Mouse (Mus musculus): ENCODE results near the gene Prrt4. TPM values are rescaled to one million over a fixed set of nuclear protein-coding genes. Genes with fewer than 3 reads are reported as not detected.

Prrt4 gene
- polyA plus RNA-seq, 1 experiment from 2014 or later, result 0.30 TPM

DNA sequence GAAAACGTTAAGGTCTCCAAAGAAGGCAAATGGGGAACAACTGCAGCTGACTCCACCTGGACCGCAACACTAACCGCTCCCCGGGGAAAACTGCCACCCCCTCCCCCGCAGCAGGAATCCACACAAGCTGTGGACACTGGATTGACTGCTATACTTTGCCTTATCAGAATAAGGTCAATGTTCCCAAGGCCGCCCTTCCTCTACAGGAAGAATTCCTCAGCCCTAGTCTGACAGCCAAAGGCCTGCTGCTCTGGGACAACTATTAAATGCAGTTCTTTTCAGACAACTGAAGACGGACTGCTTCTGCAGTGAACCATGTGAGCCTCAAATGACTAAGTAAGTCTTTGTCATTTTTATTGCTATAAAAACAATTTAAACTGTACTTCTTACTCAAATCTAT lies 32.7 kb downstream of the Prrt4 start:
- H3K4me2 ChIP-seq (replicated peaks; ENCODE audit: low read depth), result no peak overlapping the region
- H3K27ac ChIP-seq (replicated peaks), result no peak overlapping the region
- DNase-seq (ENCODE audit: low spot score), result peak; percentile 25
- no peak overlapping the region for H3K4me3 ChIP-seq (ENCODE audit: low read depth, low read length)
- no peaks in the 10 kb centered on the region for H3K4me1 ChIP-seq (replicated peaks; ENCODE audit: control insufficient read depth, insufficient read depth)
- 64% methylated on average over 7 of the region's 7 CpGs for WGBS
- H3K36me3 ChIP-seq (ENCODE audit: control insufficient read depth, insufficient read depth, low read length), result peaks cover 3% of the 10 kb centered on the region
- no peaks in the 10 kb centered on the region for H3K9me3 ChIP-seq (ENCODE audit: control insufficient read depth, low read length)
- no peak for ATAC-seq (ENCODE audit: low FRiP score, low TSS enrichment)
- H3K27me3 ChIP-seq (ENCODE audit: control insufficient read depth, insufficient read depth, low read length), result no peaks in the 10 kb centered on the region
- H3K9ac ChIP-seq (ENCODE audit: low read length), result no peak overlapping the region
- no peak for TF ChIP-seq CTCF (IDR thresholded peaks at IDR 0.05; ENCODE audit: low read depth)
- TF ChIP-seq EP300 (optimal IDR thresholded peaks at IDR 0.05), result no peak

DNA sequence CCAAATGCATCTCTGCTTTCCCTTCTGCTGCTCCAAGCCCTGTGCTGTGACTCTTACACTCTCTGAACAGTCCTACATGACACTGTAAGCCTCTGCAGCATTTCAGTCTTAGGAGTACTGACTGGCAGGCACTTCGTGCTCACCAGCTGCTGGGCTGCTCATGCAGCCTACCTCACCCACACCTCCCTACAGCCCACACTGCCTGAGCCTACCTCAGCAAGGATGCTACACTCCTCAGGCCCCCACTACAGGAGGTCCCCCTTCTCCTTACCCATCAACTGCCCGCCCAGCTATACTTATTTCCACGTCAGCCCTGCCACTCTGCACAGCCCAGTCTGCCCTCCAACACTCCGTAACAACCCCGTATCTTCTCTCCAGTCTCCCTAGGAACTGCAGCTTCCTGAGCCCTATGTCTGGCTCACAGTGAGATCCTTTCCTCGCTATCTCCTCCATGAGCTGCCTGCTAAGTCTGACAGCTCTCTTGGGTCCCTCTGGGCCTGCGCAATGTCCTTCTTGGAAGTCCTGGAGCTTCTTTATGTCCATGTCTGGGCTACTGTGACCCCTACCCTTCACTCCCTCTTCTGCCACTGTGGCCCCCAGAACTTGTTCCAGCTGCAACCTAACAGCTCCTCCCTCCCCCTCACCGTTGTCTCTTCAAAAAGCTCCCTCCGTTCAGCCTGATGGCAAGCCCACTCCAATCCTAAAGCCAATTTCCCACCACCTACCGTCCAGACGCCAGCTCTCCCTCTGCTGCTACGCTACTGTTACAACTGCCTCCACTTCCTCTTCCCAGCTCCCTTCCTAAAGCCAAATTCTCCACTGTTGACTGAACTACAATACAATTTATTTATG lies 33.7 kb downstream of the Prrt4 start:
- 69% methylated on average over 12 of the region's 12 CpGs for WGBS
- no peaks in the 10 kb centered on the region; the same call in 1 of the 2 replicates for H3K36me3 ChIP-seq (ENCODE audit: control insufficient read depth, insufficient read depth, low read length)
- 0 out of 2 replicates have a peak, but pooled peaks have one; percentile 18 for ATAC-seq (ENCODE audit: low FRiP score, low TSS enrichment)

DNA sequence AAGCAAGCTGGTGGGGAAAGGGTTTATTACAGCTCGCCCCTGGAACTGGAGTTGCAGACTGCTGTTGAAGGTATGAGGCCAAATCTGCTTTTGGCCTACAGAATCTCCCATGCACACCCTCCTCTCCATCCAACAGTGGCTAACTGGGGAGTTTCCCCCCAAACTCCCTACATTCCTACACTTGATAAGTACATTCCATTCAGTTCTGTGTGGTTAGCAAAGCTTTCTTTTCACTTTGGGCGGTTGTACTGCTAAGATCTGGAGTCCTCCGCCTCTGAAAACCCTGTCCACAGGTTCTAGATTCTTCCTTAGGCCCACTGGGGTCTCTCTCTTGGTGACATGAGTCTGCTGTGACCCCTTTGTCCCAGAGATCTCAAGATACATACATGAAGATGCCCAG lies 34.4 kb downstream of the Prrt4 start:
- H3K4me3 ChIP-seq (ENCODE audit: low read depth, low read length), result no peak overlapping the region
- H3K27ac ChIP-seq (replicated peaks), result no peak overlapping the region
- ATAC-seq (ENCODE audit: low FRiP score, low TSS enrichment) (no peak), DNase-seq (ENCODE audit: low spot score) (no peak)
- no peaks in the 10 kb centered on the region; the same call in 1 of the 2 replicates for H3K36me3 ChIP-seq (ENCODE audit: control insufficient read depth, insufficient read depth, low read length)
- H3K9ac ChIP-seq (ENCODE audit: low read length), result no peak overlapping the region
- no peaks in the 10 kb centered on the region for H3K4me1 ChIP-seq (replicated peaks; ENCODE audit: control insufficient read depth, insufficient read depth)
- no peak overlapping the region for H3K4me2 ChIP-seq (replicated peaks; ENCODE audit: low read depth)
- H3K27me3 ChIP-seq (ENCODE audit: control insufficient read depth, insufficient read depth, low read length), result no peaks in the 10 kb centered on the region
- no peaks in the 10 kb centered on the region for H3K9me3 ChIP-seq (ENCODE audit: control insufficient read depth, low read length)
- 83% methylated on average over 3 of the region's 3 CpGs for WGBS
- TF ChIP-seq CTCF (IDR thresholded peaks at IDR 0.05; ENCODE audit: low read depth), result no peak
- no peak for TF ChIP-seq EP300 (optimal IDR thresholded peaks at IDR 0.05)

More for the DNA sequence above, 33.7 kb downstream of the Prrt4 start:
- TF ChIP-seq CTCF (IDR thresholded peaks at IDR 0.05; ENCODE audit: low read depth) (no peak), EP300 (optimal IDR thresholded peaks at IDR 0.05) (no peak)
- DNase-seq (ENCODE audit: low spot score), result no peak
- H3K9ac ChIP-seq (ENCODE audit: low read length), result no peak overlapping the region
- H3K27me3 ChIP-seq (ENCODE audit: control insufficient read depth, insufficient read depth, low read length), result no peaks in the 10 kb centered on the region
- no peaks in the 10 kb centered on the region for H3K4me1 ChIP-seq (replicated peaks; ENCODE audit: control insufficient read depth, insufficient read depth)
- no peak overlapping the region for H3K4me2 ChIP-seq (replicated peaks; ENCODE audit: low read depth)
- H3K27ac ChIP-seq (replicated peaks), result no peak overlapping the region
- no peak overlapping the region for H3K4me3 ChIP-seq (ENCODE audit: low read depth, low read length)
- H3K9me3 ChIP-seq (ENCODE audit: control insufficient read depth, low read length), result no peaks in the 10 kb centered on the region

DNA sequence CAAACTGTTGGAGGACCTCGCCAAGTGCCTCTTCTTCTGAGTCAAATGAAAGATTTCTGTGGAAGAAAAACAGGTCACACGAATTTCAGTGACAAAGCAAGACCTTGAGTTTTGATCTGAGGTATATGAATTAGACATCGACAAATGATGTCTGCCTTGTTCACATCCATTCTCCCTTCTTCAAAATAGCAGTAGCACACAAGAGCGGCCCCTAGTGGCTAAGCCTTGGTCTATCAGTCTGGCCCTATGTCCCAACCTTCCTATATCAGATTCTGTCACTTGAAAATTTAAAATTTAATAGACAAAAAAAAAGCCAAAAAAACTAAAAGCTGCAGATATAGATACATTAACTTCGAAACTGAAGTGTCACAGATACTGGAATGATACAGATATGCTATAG lies 35.8 kb downstream of the Prrt4 start:
- ATAC-seq (ENCODE audit: low FRiP score, low TSS enrichment), result no peak
- Histone ChIP-seq H3K27ac (replicated peaks) (no peak overlapping the region), H3K36me3 (ENCODE audit: control insufficient read depth, insufficient read depth, low read length) (no peaks in the 10 kb centered on the region; the same call in 1 of the 2 replicates), H3K27me3 (ENCODE audit: control insufficient read depth, insufficient read depth, low read length) (no peaks in the 10 kb centered on the region), H3K4me3 (ENCODE audit: low read depth, low read length) (no peak overlapping the region), H3K4me2 (replicated peaks; ENCODE audit: low read depth) (no peak overlapping the region), H3K4me1 (replicated peaks; ENCODE audit: control insufficient read depth, insufficient read depth) (no peaks in the 10 kb centered on the region), H3K9ac (ENCODE audit: low read length) (no peak overlapping the region), H3K9me3 (ENCODE audit: control insufficient read depth, low read length) (no peaks in the 10 kb centered on the region)
- TF ChIP-seq CTCF (IDR thresholded peaks at IDR 0.05; ENCODE audit: low read depth) (peak; percentile 86), EP300 (optimal IDR thresholded peaks at IDR 0.05) (no peak)
- WGBS, result 45% methylated on average over 5 of the region's 5 CpGs
- peak; percentile 59 for DNase-seq (ENCODE audit: low spot score)

DNA sequence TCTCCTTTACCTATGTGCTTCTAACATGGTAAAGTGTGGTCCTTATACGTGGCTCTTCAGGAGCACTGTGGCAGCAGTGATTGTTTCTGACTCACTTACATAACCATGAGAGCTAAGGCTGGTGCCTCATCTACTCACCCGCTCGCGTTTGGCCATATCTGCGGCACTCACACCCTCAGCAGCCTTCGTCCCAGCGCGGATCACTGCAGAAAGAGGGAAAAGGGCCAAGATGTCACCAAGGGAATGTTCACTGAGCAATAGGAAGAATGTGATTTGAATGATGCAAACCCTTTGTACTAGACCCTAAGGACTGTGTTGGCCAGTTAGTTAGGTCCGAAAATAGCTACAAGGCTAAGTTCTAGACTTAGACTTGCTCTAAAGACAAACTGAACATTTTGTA lies 41.9 kb downstream of the Prrt4 start:
- no peaks in the 10 kb centered on the region for H3K27me3 ChIP-seq (ENCODE audit: control insufficient read depth, insufficient read depth, low read length)
- H3K4me3 ChIP-seq (ENCODE audit: low read depth, low read length), result no peak overlapping the region
- no peak overlapping the region for H3K4me2 ChIP-seq (replicated peaks; ENCODE audit: low read depth)
- ATAC-seq (ENCODE audit: low FRiP score, low TSS enrichment) (no peak), DNase-seq (ENCODE audit: low spot score) (no peak)
- 96% methylated on average over 9 of the region's 9 CpGs for WGBS
- no peak overlapping the region for H3K27ac ChIP-seq (replicated peaks)
- TF ChIP-seq EP300 (optimal IDR thresholded peaks at IDR 0.05) (no peak), CTCF (IDR thresholded peaks at IDR 0.05; ENCODE audit: low read depth) (no peak)
- peaks cover 12% of the 10 kb centered on the region for H3K36me3 ChIP-seq (ENCODE audit: control insufficient read depth, insufficient read depth, low read length)
- H3K9ac ChIP-seq (ENCODE audit: low read length), result no peak overlapping the region
- no peaks in the 10 kb centered on the region for H3K9me3 ChIP-seq (ENCODE audit: control insufficient read depth, low read length)
- no peaks in the 10 kb centered on the region for H3K4me1 ChIP-seq (replicated peaks; ENCODE audit: control insufficient read depth, insufficient read depth)

DNA sequence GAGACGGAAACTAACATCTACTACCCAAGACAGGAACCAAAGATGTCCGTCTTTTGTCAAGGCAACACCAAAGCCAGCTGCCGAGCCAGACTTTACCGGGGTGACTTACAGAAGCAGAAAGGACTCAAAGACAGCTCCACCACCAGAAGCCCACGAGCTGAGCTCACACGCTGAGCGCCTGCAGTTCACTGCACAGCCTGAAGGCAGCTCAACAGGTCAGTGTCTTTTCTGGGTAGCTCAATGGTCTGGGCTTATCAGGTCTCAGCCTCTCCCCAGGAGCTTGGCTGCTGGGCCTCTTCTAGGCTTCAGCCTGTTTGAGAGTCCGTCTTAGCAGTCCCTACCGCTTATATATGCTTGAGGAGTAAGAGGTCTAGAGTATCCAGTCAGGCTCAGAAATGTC lies 46.3 kb downstream of the Prrt4 start:
- H3K9ac ChIP-seq (ENCODE audit: low read length), result no peak overlapping the region
- ATAC-seq (ENCODE audit: low FRiP score, low TSS enrichment) (no peak), DNase-seq (ENCODE audit: low spot score) (no peak)
- WGBS, result 89% methylated on average over 9 of the region's 9 CpGs
- no peak overlapping the region for H3K4me3 ChIP-seq (ENCODE audit: low read depth, low read length)
- no peak overlapping the region for H3K27ac ChIP-seq (replicated peaks)
- no peak overlapping the region for H3K4me2 ChIP-seq (replicated peaks; ENCODE audit: low read depth)
- TF ChIP-seq CTCF (IDR thresholded peaks at IDR 0.05; ENCODE audit: low read depth) (no peak), EP300 (optimal IDR thresholded peaks at IDR 0.05) (no peak)
- peaks cover 16% of the 10 kb centered on the region for H3K36me3 ChIP-seq (ENCODE audit: control insufficient read depth, insufficient read depth, low read length)
- no peaks in the 10 kb centered on the region for H3K9me3 ChIP-seq (ENCODE audit: control insufficient read depth, low read length)
- H3K4me1 ChIP-seq (replicated peaks; ENCODE audit: control insufficient read depth, insufficient read depth), result no peaks in the 10 kb centered on the region
- H3K27me3 ChIP-seq (ENCODE audit: control insufficient read depth, insufficient read depth, low read length), result no peaks in the 10 kb centered on the region

Measured in stomach, postnatal 0 days (tissue).